Mouse (Mus musculus) midbrain, embryonic 14.5 days (tissue): ENCODE measurements around the gene Tmem189. TPM values are rescaled to one million over a fixed set of nuclear protein-coding genes. Genes with fewer than 3 reads are reported as not detected.

ENCODE experiments used
- ATAC-seq: fragments of 200-750 bp; cut with Nextera tagmentation; 2 replicates; pipeline ENCODE4 v1.8.0; 2017; ENCODE audit warnings: moderate number of reproducible peaks, moderate library complexity; ENCODE audit not compliant: low FRiP score, low TSS enrichment
- DNase-seq: peaks from one replicate; pipeline ENCODE4 v3.0.0-alpha.2; 2015
- H3K27ac ChIP-seq: fragments of 300-500 bp; sonication (generic); replicated peaks from 2 replicates; pipeline ENCODE4 v1.5.1; 2014; ENCODE audit warnings: mild to moderate bottlenecking, low read depth, low read length, moderate library complexity
- H3K27me3 ChIP-seq: fragments of 300-500 bp; sonication (generic); 2 replicates; pipeline ENCODE4 v1.6.1; 2014; ENCODE audit warnings: low read length, control low read depth, mixed read lengths; ENCODE audit not compliant: control insufficient read depth, insufficient read depth
- H3K36me3 ChIP-seq: fragments of 300-500 bp; sonication (generic); 2 replicates; pipeline ENCODE4 v1.6.1; 2014; ENCODE audit warnings: low read length, control low read depth; ENCODE audit not compliant: control insufficient read depth, insufficient read depth
- H3K4me1 ChIP-seq: fragments of 300-500 bp; sonication (generic); 2 replicates; pipeline ENCODE4 v1.6.1; 2014; ENCODE audit warnings: mild to moderate bottlenecking, antibody characterized with exemption, low read length, control low read depth; ENCODE audit not compliant: control insufficient read depth, insufficient read depth
- H3K4me2 ChIP-seq: fragments of 300-500 bp; sonication (generic); 2 replicates; pipeline ENCODE4 v1.6.1; 2014; ENCODE audit warnings: mild to moderate bottlenecking, low read length, moderate library complexity
- H3K4me3 ChIP-seq: fragments of 300-500 bp; sonication (generic); replicated peaks from 2 replicates; pipeline ENCODE4 v1.5.1; 2014; ENCODE audit warnings: low read depth, low read length
- H3K9ac ChIP-seq: fragments of 300-500 bp; sonication (generic); replicated peaks from 2 replicates; pipeline ENCODE4 v1.6.1; 2014; ENCODE audit warnings: mild to moderate bottlenecking, low read length, moderate library complexity
- H3K9me3 ChIP-seq: fragments of 300-500 bp; sonication (generic); 2 replicates; pipeline ENCODE4 v1.6.1; 2016; ENCODE audit warnings: low read length, control low read depth, mixed read lengths; ENCODE audit not compliant: control insufficient read depth
- WGBS: fragments of 180-500 bp; shearing (Covaris S2); extraction: QIAGEN DNeasy Blood & Tissue Kit; methylation state at CpG from one replicate; pipeline ENCODE4 v1.1.7; 2014; 5-methylcytosine and 5-hydroxymethylcytosine counted together
- polyA plus RNA-seq: library from polyadenylated mRNA; unstranded; fragments of >200 nt; fragmentation: Nextera tagmentation; extraction: Ambion mirVana; gene quantifications from 2 replicates; pipeline ENCODE4 v1.2.1, GENCODE M21; 2014

Gene Tmem189
- polyA plus RNA-seq, 1 experiment from 2014 or later, result 28.8 TPM

DNA sequence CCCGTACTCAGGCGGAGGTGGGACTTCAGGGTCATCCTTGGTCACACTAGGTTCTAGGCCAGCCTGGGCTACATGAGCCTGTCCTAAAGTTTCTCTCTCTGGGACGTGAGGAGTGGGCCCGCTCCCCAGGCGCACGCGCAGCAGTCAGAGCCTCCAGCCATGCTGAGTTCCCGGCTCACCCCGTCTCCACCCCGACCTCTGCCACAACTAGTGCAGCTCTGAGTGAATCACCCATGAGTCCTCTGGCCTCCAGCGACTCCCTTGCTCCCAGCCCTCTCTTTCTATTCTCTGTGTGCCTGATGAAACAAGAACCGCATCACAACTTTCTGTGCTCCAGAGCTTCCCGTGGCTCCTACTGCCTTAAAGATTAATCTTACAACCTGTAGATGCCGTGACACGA, 18.8 kb upstream of the Tmem189 start:
- Histone ChIP-seq H3K9ac (no peak overlapping the region), H3K4me2 (no peak overlapping the region), H3K36me3 (no peaks in the 10 kb centered on the region), H3K9me3 (no peaks in the 10 kb centered on the region), H3K4me3 (no peak overlapping the region), H3K4me1 (no peaks in the 10 kb centered on the region), H3K27me3 (no peaks in the 10 kb centered on the region), H3K27ac (no peak overlapping the region)
- WGBS, result 68% methylated on average over 15 of the region's 15 CpGs
- DNase-seq (no peak), ATAC-seq (no peak)

GRCm38 (mm10) chr2:167706183-167706939, 16.7 kb upstream of the Tmem189 start:
- Histone ChIP-seq H3K27ac (no peak overlapping the region), H3K9me3 (no peaks in the 10 kb centered on the region), H3K4me1 (no peaks in the 10 kb centered on the region), H3K4me3 (no peak overlapping the region), H3K36me3 (no peaks in the 10 kb centered on the region), H3K9ac (no peak overlapping the region), H3K27me3 (no peaks in the 10 kb centered on the region), H3K4me2 (no peak overlapping the region)
- WGBS, result 80% methylated on average over 11 of the region's 11 CpGs
- DNase-seq (no peak), ATAC-seq (no peak)

DNA sequence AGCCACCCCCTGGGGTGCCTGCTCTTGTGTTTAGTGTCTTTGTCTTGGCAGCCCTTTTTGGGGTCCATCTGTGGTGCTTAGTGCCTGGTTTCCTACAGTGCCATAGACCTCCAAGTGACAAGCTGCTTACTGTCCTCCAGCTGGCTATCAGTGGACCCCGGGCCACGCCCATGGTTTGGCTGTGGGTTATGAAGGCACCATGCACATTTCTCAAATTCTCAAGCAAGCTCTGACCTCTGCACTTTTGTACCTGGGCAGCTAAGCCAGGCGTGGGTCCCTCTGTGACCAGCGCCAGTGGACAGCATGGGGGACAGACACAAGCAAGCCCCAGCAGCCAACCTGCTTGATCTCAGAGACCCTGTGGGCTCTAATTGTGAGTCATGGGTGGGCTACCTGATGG, 14.8 kb upstream of the Tmem189 start:
- Histone ChIP-seq H3K27ac (no peak overlapping the region), H3K9ac (no peak overlapping the region), H3K9me3 (no peaks in the 10 kb centered on the region), H3K4me2 (no peak overlapping the region), H3K4me1 (no peaks in the 10 kb centered on the region), H3K36me3 (no peaks in the 10 kb centered on the region), H3K27me3 (no peaks in the 10 kb centered on the region), H3K4me3 (no peak overlapping the region)
- DNase-seq, result no peak
- no peak for ATAC-seq
- 88% methylated on average over 4 of the region's 4 CpGs for WGBS

DNA sequence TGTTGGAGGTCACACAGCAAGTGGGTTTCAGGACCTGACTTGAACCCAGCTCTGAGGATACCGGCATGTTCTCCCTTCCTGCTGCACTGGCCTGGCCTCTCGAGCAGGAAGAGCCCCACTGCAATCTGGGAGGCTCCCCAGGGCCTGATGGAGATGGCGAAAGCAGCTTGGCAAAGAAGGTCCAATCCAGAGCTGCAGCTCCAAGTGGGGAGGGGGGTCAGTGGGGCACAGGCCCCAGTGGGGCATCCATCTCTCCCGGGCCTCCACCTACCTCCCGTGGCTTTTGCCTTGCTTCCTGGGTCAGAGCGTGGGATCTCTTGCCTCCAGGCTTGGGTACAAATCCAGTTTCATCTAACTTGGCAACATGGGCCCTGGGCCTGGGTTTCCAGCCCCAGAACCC, 12.5 kb upstream of the Tmem189 start:
- 83% methylated on average over 6 of the region's 6 CpGs for WGBS
- H3K27ac ChIP-seq, result no peak overlapping the region
- H3K4me3 ChIP-seq, result no peak overlapping the region
- H3K4me2 ChIP-seq, result no peak overlapping the region
- H3K4me1 ChIP-seq, result no peaks in the 10 kb centered on the region
- no peaks in the 10 kb centered on the region for H3K36me3 ChIP-seq
- ATAC-seq (no peak), DNase-seq (no peak)
- H3K9ac ChIP-seq, result no peak overlapping the region
- no peaks in the 10 kb centered on the region for H3K27me3 ChIP-seq
- no peaks in the 10 kb centered on the region for H3K9me3 ChIP-seq

- H3K9me3 ChIP-seq, result no peaks in the 10 kb centered on the region
- H3K4me2 ChIP-seq, result no peak overlapping the region
- 66% methylated on average over 5 of the region's 5 CpGs for WGBS
- ATAC-seq (no peak), DNase-seq (no peak)
- H3K4me1 ChIP-seq, result no peaks in the 10 kb centered on the region
- H3K4me3 ChIP-seq, result no peak overlapping the region
- no peak overlapping the region for H3K9ac ChIP-seq
- H3K27me3 ChIP-seq, result no peaks in the 10 kb centered on the region
- no peaks in the 10 kb centered on the region for H3K36me3 ChIP-seq
- no peak overlapping the region for H3K27ac ChIP-seq
These were observed 11.8 kb upstream of the Tmem189 start for GRCm38 (mm10) chr2:167701472-167701871.

DNA sequence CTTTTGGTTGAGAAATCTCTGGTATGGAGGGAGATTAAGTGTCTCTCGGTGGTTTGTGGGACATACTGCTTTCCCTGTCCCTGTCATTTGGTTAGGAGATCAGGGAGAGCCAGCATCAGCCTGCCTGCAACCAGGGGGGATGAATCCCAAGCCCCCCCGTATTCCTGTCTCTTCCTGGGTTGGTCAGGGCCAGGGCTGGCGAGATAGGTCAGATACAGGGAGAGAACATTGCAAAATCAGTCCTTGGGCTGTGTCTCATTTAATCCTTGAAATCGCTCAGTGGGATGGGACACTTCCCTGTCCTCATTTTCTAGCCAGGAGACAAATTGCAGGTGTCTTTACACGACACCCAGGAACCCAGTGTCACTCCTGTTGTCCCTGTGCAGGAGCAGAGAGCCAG, 10.4 kb upstream of the Tmem189 start:
- DNase-seq, result no peak
- H3K27ac ChIP-seq, result no peak overlapping the region
- H3K27me3 ChIP-seq, result no peaks in the 10 kb centered on the region
- no peaks in the 10 kb centered on the region for H3K36me3 ChIP-seq
- H3K9me3 ChIP-seq, result no peaks in the 10 kb centered on the region
- no peak for ATAC-seq
- H3K4me1 ChIP-seq, result no peaks in the 10 kb centered on the region
- no peak overlapping the region for H3K4me3 ChIP-seq
- no peak overlapping the region for H3K9ac ChIP-seq
- H3K4me2 ChIP-seq, result no peak overlapping the region
- 74% methylated on average over 5 of the region's 5 CpGs for WGBS

GRCm38 (mm10) chr2:167697902-167698301, 8.3 kb upstream of the Tmem189 start:
- no peaks in the 10 kb centered on the region for H3K27me3 ChIP-seq
- WGBS, result 64% methylated on average over 5 of the region's 5 CpGs
- H3K36me3 ChIP-seq, result no peaks in the 10 kb centered on the region
- DNase-seq (no peak), ATAC-seq (no peak)
- H3K9me3 ChIP-seq, result no peaks in the 10 kb centered on the region
- H3K9ac ChIP-seq, result no peak overlapping the region
- H3K4me3 ChIP-seq, result no peak overlapping the region
- no peak overlapping the region for H3K27ac ChIP-seq
- H3K4me2 ChIP-seq, result no peak overlapping the region
- no peaks in the 10 kb centered on the region for H3K4me1 ChIP-seq

DNA sequence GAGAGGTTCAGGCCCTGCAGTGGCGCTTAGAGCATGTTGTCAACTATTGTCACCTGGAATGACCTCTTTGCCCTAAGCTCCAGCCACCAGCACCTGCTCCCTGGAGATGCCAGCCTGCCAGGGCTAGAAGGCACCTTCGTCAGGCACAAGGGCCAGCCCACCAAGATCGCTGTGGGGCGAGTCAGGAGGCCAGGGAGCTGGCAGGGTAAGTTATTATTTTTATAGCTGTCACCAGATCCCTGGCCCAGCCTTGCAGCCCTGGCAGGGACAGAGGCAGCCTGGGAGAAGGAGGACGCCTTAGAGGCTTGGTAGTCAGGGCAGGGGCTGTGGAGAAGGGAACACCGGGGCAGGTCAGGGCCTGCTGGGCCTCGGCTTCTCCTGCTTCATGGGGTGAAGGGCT, 6.5 kb upstream of the Tmem189 start:
- 86% methylated on average over 7 of the region's 7 CpGs for WGBS
- Histone ChIP-seq H3K27ac (no peak overlapping the region), H3K36me3 (no peaks in the 10 kb centered on the region), H3K9ac (no peak overlapping the region), H3K4me1 (no peaks in the 10 kb centered on the region), H3K27me3 (peaks cover 9% of the 10 kb centered on the region), H3K4me3 (no peak overlapping the region), H3K4me2 (no peak overlapping the region), H3K9me3 (no peaks in the 10 kb centered on the region)
- DNase-seq (no peak), ATAC-seq (no peak)

DNA sequence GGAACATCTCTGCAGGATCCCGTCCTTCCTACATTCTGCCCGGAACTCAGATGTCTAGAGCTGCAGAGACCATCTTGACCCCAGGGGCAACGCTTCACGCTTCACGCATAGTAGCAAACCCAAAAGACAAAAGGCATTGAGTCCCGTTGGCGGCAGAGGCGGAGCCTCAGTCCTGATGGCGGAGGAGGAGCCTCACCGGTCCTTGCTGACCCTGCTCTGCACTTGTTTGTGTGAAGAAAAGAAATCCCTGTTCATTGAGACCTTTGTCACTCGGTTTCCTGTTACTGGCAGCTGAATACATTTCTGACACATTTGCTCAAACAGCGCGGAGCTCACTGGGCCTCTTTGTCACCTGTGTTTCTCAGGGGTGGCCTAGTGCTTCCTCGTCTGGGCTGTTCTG, 5.9 kb upstream of the Tmem189 start:
- WGBS, result 69% methylated on average over 14 of the region's 14 CpGs
- DNase-seq, result no peak
- Histone ChIP-seq H3K27ac (no peak overlapping the region), H3K4me2 (no peak overlapping the region), H3K4me1 (no peaks in the 10 kb centered on the region), H3K9me3 (no peaks in the 10 kb centered on the region), H3K36me3 (no peaks in the 10 kb centered on the region), H3K9ac (no peak overlapping the region), H3K4me3 (no peak overlapping the region), H3K27me3 (peaks cover 16% of the 10 kb centered on the region)
- ATAC-seq, result no peak
